In the genomic region with DNA sequence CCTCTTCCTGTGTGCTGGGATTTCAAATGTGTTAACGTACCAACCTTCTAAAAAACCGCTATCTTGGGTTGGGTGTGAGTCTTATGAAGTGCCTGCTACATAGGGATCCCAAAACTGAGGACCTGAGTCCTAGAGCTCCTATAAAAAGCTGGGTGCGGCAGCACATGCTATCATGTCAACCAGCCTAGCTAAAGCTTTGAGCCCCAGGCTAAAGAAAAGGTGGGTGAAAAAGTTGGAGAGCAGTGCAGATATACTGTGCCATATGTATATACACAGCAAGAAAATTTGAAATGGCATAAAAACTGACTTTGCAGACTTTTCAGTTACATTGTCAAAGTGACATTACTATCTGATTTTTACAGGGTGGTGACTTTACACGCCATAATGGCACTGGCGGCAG, we compare ENCODE assay signal across 13 mouse cellular contexts. TPM values are rescaled to one million over a fixed set of nuclear protein-coding genes. Genes with fewer than 3 reads are reported as not detected.
DNase-seq lines count a peak whose midpoint lies in the region; ATAC-seq and TF ChIP-seq lines count a peak whose summit lies in the region.
"Had no signal": no experiment of that assay in that cellular context is flagged by ENCODE, and none has a peak within 500 bp of the region (broad histone marks: within the 10 kb centered on the region; RNA-seq: fewer than 3 reads in every experiment).

No protein-coding gene starts in this region.

- H3K27me3 ChIP-seq in hindbrain, embryonic 12.5 days, result no peaks in the 10 kb centered on the region
- no peaks in the 10 kb centered on the region for H3K27me3 ChIP-seq in hindbrain, embryonic 16.5 days (replicated peaks; ENCODE audit: control insufficient read depth, insufficient read depth, low read length)
- no peaks in the 10 kb centered on the region for H3K27me3 ChIP-seq in CH12.LX (replicated peaks)
- H3K27me3 ChIP-seq in limb, embryonic 10.5 days (ENCODE audit: low read depth, poor library complexity, severe bottlenecking), result no peaks in the 10 kb centered on the region

- no peak for ATAC-seq in hindbrain, embryonic 12.5 days (ENCODE audit: low FRiP score)
- ATAC-seq in hindbrain, embryonic 16.5 days, result no peak
- ATAC-seq: inflammation-experienced regulatory T-cells, adult 6 months had no signal

- H3K79me2 ChIP-seq in CH12.LX (replicated peaks; ENCODE audit: control insufficient read depth, extremely low read depth, insufficient read depth, poor library complexity, severe bottlenecking), result peaks cover 34% of the 10 kb centered on the region

- WGBS in hindbrain, embryonic 12.5 days, result 90% methylated on average over 5 of the region's 5 CpGs
- 89% methylated on average over 5 of the region's 5 CpGs for WGBS in hindbrain, embryonic 16.5 days
- 93% methylated on average over 5 of the region's 5 CpGs for WGBS in limb, embryonic 10.5 days

- no peak for DNase-seq in CH12.LX (ENCODE audit: extremely low read depth)
- peak; percentile 18 for DNase-seq in ZHBTc4 (ENCODE audit: low read depth, low spot score)
- no peak for DNase-seq in limb, embryonic 10.5 days (ENCODE audit: low spot score)
- no peak for DNase-seq in yolk sac, embryonic 10.5 days (ENCODE audit: low spot score)
- DNase-seq in spleen, adult 18-20 months, result no peak
- DNase-seq: cerebellum, adult 11 months; gastrocnemius, postnatal 14 days; layer of hippocampus, postnatal 36 days; lung, postnatal 14 days; right cerebral cortex, postnatal 25 days had no signal

- TF ChIP-seq CTCF in CH12.LX (conservative IDR thresholded peaks at IDR 0.05 in 1 of 2, IDR thresholded peaks at IDR 0.05 in 1 of 2; ENCODE audit: low read depth in 2 of 2, low read length in 2 of 2), result no peak

- H3K4me3 ChIP-seq in hindbrain, embryonic 12.5 days, result no peak overlapping the region
- H3K4me3 ChIP-seq in hindbrain, embryonic 16.5 days (ENCODE audit: low read length), result no peak overlapping the region
- peak overlapping the region in 1 of 3 experiments; percentile 1 for H3K4me3 ChIP-seq in CH12.LX (replicated peaks in 1 of 3; ENCODE audit: low read depth in 2 of 3, low read length in 2 of 3, poor library complexity in 1 of 3)
- H3K4me3 ChIP-seq in limb, embryonic 10.5 days, result peak overlapping the region; percentile 28

- H3K36me3 ChIP-seq in hindbrain, embryonic 12.5 days, result peaks cover 44% of the 10 kb centered on the region
- peaks cover 22% of the 10 kb centered on the region for H3K36me3 ChIP-seq in hindbrain, embryonic 16.5 days (ENCODE audit: control insufficient read depth, insufficient read depth, low read length)
- peaks cover 31 to 44% of the 10 kb centered on the region in 2 experiments for H3K36me3 ChIP-seq in CH12.LX (replicated peaks in 1 of 2; ENCODE audit: control insufficient read depth in 1 of 2, insufficient read depth in 1 of 2, low read length in 1 of 2)
- H3K36me3 ChIP-seq in limb, embryonic 10.5 days, result peaks cover 72% of the 10 kb centered on the region

- H3K4me2 ChIP-seq in hindbrain, embryonic 12.5 days (replicated peaks), result peak overlapping the region; percentile 30; the same call in 1 of the 2 replicates
- no peak overlapping the region for H3K4me2 ChIP-seq in hindbrain, embryonic 16.5 days (ENCODE audit: low read length)
- H3K4me2 ChIP-seq in CH12.LX (ENCODE audit: insufficient read depth, low read depth, poor library complexity, severe bottlenecking), result peak overlapping the region; percentile 82

- in situ Hi-C loops in CH12.LX (cut with MboI; ENCODE audit: low pct_ligation_motif_present, low pct_unique_long_range_greater_than_20kb, low sequenced_read_pairs), result no loop called here

- peak overlapping the region; percentile 30; the same call in 1 of the 2 replicates for H3K27ac ChIP-seq in hindbrain, embryonic 12.5 days
- H3K27ac ChIP-seq in hindbrain, embryonic 16.5 days (ENCODE audit: low read depth, low read length), result no peak overlapping the region
- no peak overlapping the region for H3K27ac ChIP-seq in CH12.LX (ENCODE audit: insufficient read depth, low read depth)
- no peak overlapping the region for H3K27ac ChIP-seq in limb, embryonic 10.5 days

- H3K9ac ChIP-seq in hindbrain, embryonic 12.5 days, result no peak overlapping the region
- H3K9ac ChIP-seq in hindbrain, embryonic 16.5 days (ENCODE audit: low read depth, low read length), result no peak overlapping the region
- peak overlapping the region; percentile 35; the same call in 1 of the 2 replicates for H3K9ac ChIP-seq in CH12.LX (ENCODE audit: insufficient read depth, low read depth)

- H3K9me3 ChIP-seq in hindbrain, embryonic 12.5 days (replicated peaks), result no peaks in the 10 kb centered on the region
- H3K9me3 ChIP-seq in hindbrain, embryonic 16.5 days (ENCODE audit: control insufficient read depth, low read length), result no peaks in the 10 kb centered on the region
- no peaks in the 10 kb centered on the region for H3K9me3 ChIP-seq in CH12.LX (replicated peaks; ENCODE audit: low read length)
- H3K9me3 ChIP-seq in limb, embryonic 10.5 days (replicated peaks), result no peaks in the 10 kb centered on the region

- TF ChIP-seq RAD21 in CH12.LX (IDR thresholded peaks at IDR 0.05; ENCODE audit: low read depth, low read length), result no peak

- dilution Hi-C loops in CH12.LX (cut with MboI; ENCODE audit: extremely low pct_ligation_motif_present, extremely low pct_unique_long_range_greater_than_20kb, low sequenced_read_pairs), result no loop called here

- TF ChIP-seq POLR2A in CH12.LX (IDR thresholded peaks at IDR 0.05; ENCODE audit: low read depth, low read length), result no peak; the same call in none of the 2 replicates

- TF ChIP-seq EP300 in CH12.LX (IDR thresholded peaks at IDR 0.05; ENCODE audit: low read length), result no peak

- H3K4me1 ChIP-seq in hindbrain, embryonic 12.5 days, result peaks cover 25% of the 10 kb centered on the region
- H3K4me1 ChIP-seq in hindbrain, embryonic 16.5 days (ENCODE audit: control insufficient read depth, insufficient read depth, low read depth, low read length), result peaks cover 24% of the 10 kb centered on the region
- H3K4me1 ChIP-seq in CH12.LX (ENCODE audit: control insufficient read depth in 1 of 2, insufficient read depth in 2 of 2), result peaks cover 5 to 34% of the 10 kb centered on the region in 2 experiments; a peak in 3 of 4 replicates
- H3K4me1 ChIP-seq in limb, embryonic 10.5 days, result peaks cover 22% of the 10 kb centered on the region

TF ChIP-seq in CH12.LX, 34 proteins besides CTCF, POLR2A, EP300 and RAD21:
- peak; percentile 55; the same call in 1 of the 2 replicates for TF ChIP-seq SIN3A (IDR thresholded peaks at IDR 0.05; ENCODE audit: low read length)
- TF ChIP-seq USF1 (IDR thresholded peaks at IDR 0.05; ENCODE audit: low read depth, low read length), result no peak
- TF ChIP-seq PAX5 (IDR thresholded peaks at IDR 0.05; ENCODE audit: low read length), result no peak
- TF ChIP-seq RCOR1 (conservative IDR thresholded peaks at IDR 0.05; ENCODE audit: low read depth, low read length), result 0 out of 2 replicates have a peak, but pooled peaks have one; percentile 40
- no peak for TF ChIP-seq TBP (conservative IDR thresholded peaks at IDR 0.05; ENCODE audit: low read depth, low read length)
- TF ChIP-seq ZMIZ1 (IDR thresholded peaks at IDR 0.05; ENCODE audit: low read depth, low read length), result peak; percentile 55
- TF ChIP-seq ZC3H11A (IDR thresholded peaks at IDR 0.05; ENCODE audit: low read depth, low read length), result no peak
- 0 out of 2 replicates have a peak, but pooled peaks have one; percentile 22 for TF ChIP-seq NELFE (IDR thresholded peaks at IDR 0.05; ENCODE audit: low read depth, low read length)
- no peak for TF ChIP-seq JUND (conservative IDR thresholded peaks at IDR 0.05; ENCODE audit: low read depth, low read length)
- TF ChIP-seq BHLHE40 (IDR thresholded peaks at IDR 0.05; ENCODE audit: low read depth, low read length), result no peak
- TF ChIP-seq MYC (IDR thresholded peaks at IDR 0.05; ENCODE audit: low read depth, low read length), result no peak
- TF ChIP-seq MAX (IDR thresholded peaks at IDR 0.05; ENCODE audit: low read length), result 0 out of 2 replicates have a peak, but pooled peaks have one; percentile 20
- no peak; the same call in 1 of the 2 replicates for TF ChIP-seq CHD1 (IDR thresholded peaks at IDR 0.05; ENCODE audit: low read depth, low read length)
- no peak for TF ChIP-seq ELF1 (IDR thresholded peaks at IDR 0.05; ENCODE audit: low read depth, low read length)
TF ChIP-seq in CH12.LX: peak in this region for 5.

RNA-seq across cellular contexts. Expression of a gene that starts 3.5 kb away (rescaled TPM):
- polyA plus RNA-seq in hindbrain, embryonic 12.5 days (2016; fragmentation: Nextera tagmentation; extraction: Ambion mirVana), result 4,150 and 4,164 TPM in 2 replicates
- polyA plus RNA-seq in hindbrain, embryonic 16.5 days (2015; fragmentation: Nextera tagmentation; extraction: Ambion mirVana), result 4,094 and 4,423 TPM in 2 replicates
- total RNA-seq in CH12.LX (2012; rRNA removed) (8,867 and 10,240 TPM in 2 replicates), CH12.LX (2014; rRNA removed) (9,428 and 9,904 TPM in 2 replicates)
- 5,045 and 5,764 TPM in 2 replicates for polyA plus RNA-seq in CH12.LX (2012; ENCODE audit: insufficient read length, low read depth)
- 5,840 and 6,698 TPM in 2 replicates for polyA plus RNA-seq in limb, embryonic 10.5 days (2016; fragmentation: Nextera tagmentation; extraction: Ambion mirVana)

RNA-seq across cellular contexts. Expression of a gene that starts 25.5 kb away (rescaled TPM):
- 520 and 591 TPM in 2 replicates for polyA plus RNA-seq in hindbrain, embryonic 12.5 days (2016; fragmentation: Nextera tagmentation; extraction: Ambion mirVana)
- polyA plus RNA-seq in hindbrain, embryonic 16.5 days (2015; fragmentation: Nextera tagmentation; extraction: Ambion mirVana), result 223 and 239 TPM in 2 replicates
- total RNA-seq in CH12.LX (2012; rRNA removed) (51.4 and 73.2 TPM in 2 replicates), CH12.LX (2014; rRNA removed) (37.8 and 46.6 TPM in 2 replicates)
- polyA plus RNA-seq in CH12.LX (2012; ENCODE audit: insufficient read length, low read depth), result 63.7 and 67.6 TPM in 2 replicates
- 583 and 781 TPM in 2 replicates for polyA plus RNA-seq in limb, embryonic 10.5 days (2016; fragmentation: Nextera tagmentation; extraction: Ambion mirVana)

RNA-seq across cellular contexts. Expression of a gene that starts 29.9 kb away (rescaled TPM):
- 21.5 and 22.4 TPM in 2 replicates for polyA plus RNA-seq in hindbrain, embryonic 12.5 days (2016; fragmentation: Nextera tagmentation; extraction: Ambion mirVana)
- polyA plus RNA-seq in hindbrain, embryonic 16.5 days (2015; fragmentation: Nextera tagmentation; extraction: Ambion mirVana), result 29.1 and 29.6 TPM in 2 replicates
- 33.1 and 46.3 TPM in 2 replicates for total RNA-seq in CH12.LX (2012; rRNA removed)
- 8.5 and 10.6 TPM in 2 replicates for total RNA-seq in CH12.LX (2014; rRNA removed)
- 197 and 238 TPM in 2 replicates for polyA plus RNA-seq in CH12.LX (2012; ENCODE audit: insufficient read length, low read depth)
- polyA plus RNA-seq in limb, embryonic 10.5 days (2016; fragmentation: Nextera tagmentation; extraction: Ambion mirVana), result 10.9 and 12.4 TPM in 2 replicates

RNA-seq across cellular contexts. Expression of a gene that starts 57.0 kb away (rescaled TPM):
- polyA plus RNA-seq in hindbrain, embryonic 12.5 days (2016; fragmentation: Nextera tagmentation; extraction: Ambion mirVana), result 17.2 and 18.3 TPM in 2 replicates
- 11.2 and 11.5 TPM in 2 replicates for polyA plus RNA-seq in hindbrain, embryonic 16.5 days (2015; fragmentation: Nextera tagmentation; extraction: Ambion mirVana)
- total RNA-seq in CH12.LX (2012; rRNA removed), result 19.3 and 29.7 TPM in 2 replicates
- total RNA-seq in CH12.LX (2014; rRNA removed), result 45.2 and 50.5 TPM in 2 replicates
- 35.0 and 42.4 TPM in 2 replicates for polyA plus RNA-seq in CH12.LX (2012; ENCODE audit: insufficient read length, low read depth)
- polyA plus RNA-seq in limb, embryonic 10.5 days (2016; fragmentation: Nextera tagmentation; extraction: Ambion mirVana), result 15.9 and 17.9 TPM in 2 replicates
